Mouse (Mus musculus) liver, embryonic 15.5 days (tissue): ENCODE results near the gene Tmem184b. TPM values are rescaled to one million over a fixed set of nuclear protein-coding genes. Genes with fewer than 3 reads are reported as not detected.
A peak's percentile ranks its signal among the peaks of the same experiment; 100 is the strongest.

ENCODE experiments used
- ATAC-seq: fragments of 200-750 bp; cut with Nextera tagmentation; 2 replicates; pipeline ENCODE4 v1.8.0; 2017; ENCODE audit warnings: moderate number of reproducible peaks, mild to moderate bottlenecking, moderate library complexity; ENCODE audit not compliant: insufficient read depth
- H3K27ac ChIP-seq: fragments of 300-500 bp; sonication (generic); replicated peaks from 2 replicates; pipeline ENCODE4 v1.5.1; 2015; ENCODE audit warnings: mild to moderate bottlenecking, inconsistent platforms
- H3K27me3 ChIP-seq: fragments of 300-500 bp; sonication (generic); 2 replicates; pipeline ENCODE4 v1.6.1; 2015; ENCODE audit warnings: mild to moderate bottlenecking, inconsistent platforms
- H3K36me3 ChIP-seq: fragments of 300-500 bp; sonication (generic); replicated peaks from 2 replicates; pipeline ENCODE4 v1.6.1; 2015; ENCODE audit warnings: moderate library complexity, mild to moderate bottlenecking, inconsistent platforms
- H3K4me1 ChIP-seq: fragments of 300-500 bp; sonication (generic); replicated peaks from 2 replicates; pipeline ENCODE4 v1.6.1; 2015; ENCODE audit warnings: inconsistent platforms
- H3K4me2 ChIP-seq: fragments of 300-500 bp; sonication (generic); 2 replicates; pipeline ENCODE4 v1.6.1; 2015; ENCODE audit warnings: moderate library complexity, mild to moderate bottlenecking, inconsistent platforms
- H3K4me3 ChIP-seq: fragments of 300-500 bp; sonication (generic); replicated peaks from 2 replicates; pipeline ENCODE4 v1.5.1; 2015; ENCODE audit warnings: mild to moderate bottlenecking, inconsistent platforms
- H3K9ac ChIP-seq: fragments of 300-500 bp; sonication (generic); 2 replicates; pipeline ENCODE4 v1.6.1; 2015; ENCODE audit warnings: moderate library complexity, mild to moderate bottlenecking, inconsistent platforms
- H3K9me3 ChIP-seq: fragments of 300-500 bp; sonication (generic); replicated peaks from 2 replicates; pipeline ENCODE4 v1.6.1; 2016; ENCODE audit warnings: inconsistent platforms
- WGBS: fragments of 180-500 bp; shearing (Covaris S2); methylation state at CpG from one replicate; pipeline ENCODE4 v1.1.7; 2015; ENCODE audit warnings: mixed read lengths; ENCODE audit not compliant: insufficient replicate concordance; 5-methylcytosine and 5-hydroxymethylcytosine counted together
- microRNA counts: library from miRNA; unstranded; fragments of <30 nt; microRNA quantifications from one replicate; lab custom pipeline; 2016
- microRNA-seq: library from miRNA; unstranded; fragments of <30 nt; microRNA quantifications from one replicate; pipeline ENCODE4, GENCODE M21; 2016
- polyA plus RNA-seq: library from polyadenylated mRNA; unstranded; fragments of >200 nt; fragmentation: Nextera tagmentation; extraction: Ambion mirVana; gene quantifications from 2 replicates; pipeline ENCODE4 v1.2.1, GENCODE M21; 2015

The Tmem184b gene
- polyA plus RNA-seq, 1 experiment from 2014 or later = 11.7 TPM

- no peaks in the 10 kb centered on the region for H3K27me3 ChIP-seq
- H3K9me3 ChIP-seq = no peaks in the 10 kb centered on the region
- peaks cover 67% of the 10 kb centered on the region for H3K4me1 ChIP-seq
- peak overlapping the region; percentile 30 for H3K4me2 ChIP-seq
- no peak overlapping the region for H3K9ac ChIP-seq
- peaks cover 9% of the 10 kb centered on the region; the same call in 1 of the 2 replicates for H3K36me3 ChIP-seq
- no peak overlapping the region for H3K4me3 ChIP-seq
- peak overlapping the region; percentile 76 for H3K27ac ChIP-seq
- no peak for ATAC-seq
- WGBS = 43% methylated on average over 11 of the region's 11 CpGs
Measured at GRCm38 (mm10) chr15:79322281-79322990, 80.9 kb downstream of the Tmem184b start.

DNA sequence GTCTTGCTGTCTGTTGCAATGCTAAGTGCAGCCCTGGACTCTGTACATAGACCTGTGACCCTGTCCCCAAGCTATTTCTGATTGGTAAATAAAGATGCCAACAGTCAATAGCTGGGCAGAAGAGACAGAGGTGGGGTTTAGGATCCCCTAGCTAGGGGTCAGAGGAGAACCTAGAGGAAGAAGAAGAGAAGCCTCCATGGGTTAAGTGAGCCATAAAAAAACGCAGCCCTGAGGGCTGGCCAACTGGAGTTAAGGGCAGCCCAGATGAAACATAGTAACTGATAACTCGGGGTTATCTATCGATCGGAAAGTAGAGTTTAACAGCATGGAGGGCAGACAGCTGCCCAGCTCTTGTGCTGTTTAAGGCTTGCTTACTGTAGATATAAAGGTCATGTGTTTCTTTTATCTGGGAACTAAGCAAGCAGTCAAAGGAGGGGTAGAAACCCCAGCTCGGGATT lies 81.6 kb downstream of the Tmem184b start:
- H3K36me3 ChIP-seq = peaks cover 11% of the 10 kb centered on the region; the same call in 1 of the 2 replicates
- H3K4me1 ChIP-seq = peaks cover 60% of the 10 kb centered on the region
- peak overlapping the region; percentile 76 for H3K27ac ChIP-seq
- peak overlapping the region; percentile 30 for H3K4me2 ChIP-seq
- no peaks in the 10 kb centered on the region for H3K9me3 ChIP-seq
- no peaks in the 10 kb centered on the region for H3K27me3 ChIP-seq
- 14% methylated on average over 5 of the region's 5 CpGs for WGBS
- H3K4me3 ChIP-seq = no peak overlapping the region
- ATAC-seq = peak; percentile 67
- H3K9ac ChIP-seq = no peak overlapping the region

GRCm38 (mm10) chr15:79313848-79314369 lies 89.5 kb downstream of the Tmem184b start:
- H3K9me3 ChIP-seq = no peaks in the 10 kb centered on the region
- 73% methylated on average over 8 of the region's 8 CpGs for WGBS
- no peaks in the 10 kb centered on the region for H3K27me3 ChIP-seq
- no peak overlapping the region for H3K9ac ChIP-seq
- peaks cover 34% of the 10 kb centered on the region for H3K36me3 ChIP-seq
- no peak overlapping the region for H3K27ac ChIP-seq
- H3K4me2 ChIP-seq = no peak overlapping the region
- H3K4me3 ChIP-seq = no peak overlapping the region
- 0 out of 2 replicates have a peak, but pooled peaks cover 3% of the 10 kb centered on the region for H3K4me1 ChIP-seq
- ATAC-seq = no peak

MicroRNA genes within 50 kb of the gene (microRNA counts, 519-probe panel; counts per million panel counts)
- microRNA mmu-miR-1943 (lab: Ali Mortazavi, UCI) = 2,303 counts per million, percentile 37 among the panel's probes with 10 or more counts

Small RNA genes within 50 kb of the gene (microRNA-seq; reads per million reads assigned to microRNA genes)
- gene Mir1943 = 1.5 reads per million

Other genes starting within 250 kb of the Tmem184b start
- 0.09 and 0.12 TPM in 2 replicates for gene Sox10, start 238.3 kb downstream of the Tmem184b start, polyA plus RNA-seq
- 12.2 and 13.1 TPM in 2 replicates for gene Pick1, start 174.4 kb downstream of the Tmem184b start, polyA plus RNA-seq
- gene Gm49486, start 174.2 kb downstream of the Tmem184b start, polyA plus RNA-seq = not detected in 2 replicates
- gene Slc16a8, start 148.8 kb downstream of the Tmem184b start, polyA plus RNA-seq = not detected in 2 replicates
- 2.4 and 2.7 TPM in 2 replicates for gene Baiap2l2, start 118.0 kb downstream of the Tmem184b start, polyA plus RNA-seq
- gene Pla2g6, start 75.2 kb downstream of the Tmem184b start, polyA plus RNA-seq = 14.8 and 15.6 TPM in 2 replicates
- 2.1 and 2.6 TPM in 2 replicates for gene Maff, start 56.9 kb downstream of the Tmem184b start, polyA plus RNA-seq
- 8.0 and 9.2 TPM in 2 replicates for gene Csnk1e, start 52.0 kb upstream of the Tmem184b start, polyA plus RNA-seq
- gene Kcnj4, start 101.7 kb upstream of the Tmem184b start, polyA plus RNA-seq = not detected in 2 replicates
- gene Kdelr3, start 112.8 kb upstream of the Tmem184b start, polyA plus RNA-seq = 4.5 and 5.3 TPM in 2 replicates
- gene Ddx17, start 143.2 kb upstream of the Tmem184b start, polyA plus RNA-seq = 11.6 and 12.8 TPM in 2 replicates
- 0.18 and 0.24 TPM in 2 replicates for gene Dmc1, start 201.5 kb upstream of the Tmem184b start, polyA plus RNA-seq